Mouse (Mus musculus) midbrain, embryonic 11.5 days (tissue): ENCODE results near the gene Lpar1. TPM values are rescaled to one million over a fixed set of nuclear protein-coding genes. Genes with fewer than 3 reads are reported as not detected.
A peak's percentile ranks its signal among the peaks of the same experiment; 100 is the strongest.

Experiments used
- ATAC-seq: fragments of 200-750 bp; cut with Nextera tagmentation; 2 replicates; pipeline ENCODE4 v1.8.0; 2017; ENCODE audit warnings: moderate TSS enrichment, moderate library complexity; ENCODE audit not compliant: low FRiP score
- DNase-seq: peaks from one replicate; pipeline ENCODE4 v3.0.0; 2015; ENCODE audit warnings: low spot score; ENCODE audit errors: missing footprints
- H3K27ac ChIP-seq: fragments of 300-500 bp; sonication (generic); 2 replicates; pipeline ENCODE4 v1.5.1; 2014; ENCODE audit warnings: low read depth, low read length
- H3K27me3 ChIP-seq: fragments of 300-500 bp; sonication (generic); 2 replicates; pipeline ENCODE4 v1.6.1; 2014; ENCODE audit warnings: mild to moderate bottlenecking, low read length, moderate library complexity, mixed read lengths; ENCODE audit not compliant: control insufficient read depth, insufficient read depth
- H3K36me3 ChIP-seq: fragments of 300-500 bp; sonication (generic); 2 replicates; pipeline ENCODE4 v1.6.1; 2014; ENCODE audit warnings: mild to moderate bottlenecking, low read length, moderate library complexity, mixed read lengths; ENCODE audit not compliant: control insufficient read depth, insufficient read depth
- H3K4me1 ChIP-seq: fragments of 300-500 bp; sonication (generic); 2 replicates; pipeline ENCODE4 v1.6.1; 2014; ENCODE audit warnings: low read length; ENCODE audit not compliant: control insufficient read depth, insufficient read depth
- H3K4me2 ChIP-seq: fragments of 300-500 bp; sonication (generic); 2 replicates; pipeline ENCODE4 v1.6.1; 2014; ENCODE audit warnings: mild to moderate bottlenecking, moderate library complexity
- H3K4me3 ChIP-seq: fragments of 300-500 bp; sonication (generic); 2 replicates; pipeline ENCODE4 v1.5.1; 2014; ENCODE audit warnings: low read depth, low read length
- H3K9ac ChIP-seq: fragments of 300-500 bp; sonication (generic); 2 replicates; pipeline ENCODE4 v1.6.1; 2014; ENCODE audit warnings: low read length
- H3K9me3 ChIP-seq: fragments of 300-500 bp; sonication (generic); 2 replicates; pipeline ENCODE4 v1.6.1; 2016; ENCODE audit warnings: low read length; ENCODE audit not compliant: control insufficient read depth
- WGBS: fragments of 180-500 bp; shearing (Covaris S2); extraction: QIAGEN DNeasy Blood & Tissue Kit; methylation state at CpG from one replicate; pipeline ENCODE4 v1.1.7; 2014; 5-methylcytosine and 5-hydroxymethylcytosine counted together
- polyA plus RNA-seq: library from polyadenylated mRNA; unstranded; fragments of >200 nt; fragmentation: Nextera tagmentation; extraction: Ambion mirVana; gene quantifications from 2 replicates; pipeline ENCODE4 v1.2.1, GENCODE M21; 2014

The Lpar1 gene
- polyA plus RNA-seq, result 45.2 and 50.7 TPM in 2 replicates

GRCm38 (mm10) chr4:58553631-58554358 lies at the start of gene Lpar1:
Gene Lpar1, minus strand, starts transcription at chr4:58553898.
- 3% methylated on average over 19 of the region's 19 CpGs for WGBS
- Histone ChIP-seq H3K9ac (peak within 1 kb of the TSS; percentile 73), H3K4me2 (peak within 1 kb of the TSS; percentile 93), H3K4me3 (peak within 1 kb of the TSS; percentile 64), H3K27ac (no peak within 1 kb of the TSS), H3K36me3 (no peaks in the 10 kb centered on the region), H3K27me3 (peaks cover 2% of the 10 kb centered on the region; the same call in 1 of the 2 replicates), H3K9me3 (no peaks in the 10 kb centered on the region), H3K4me1 (peaks cover 9% of the 10 kb centered on the region; the same call in 1 of the 2 replicates)
- ATAC-seq (peak; percentile 71), DNase-seq (peak; percentile 91)

GRCm38 (mm10) chr4:58585942-58586341 lies 32.2 kb upstream of the Lpar1 start:
- H3K4me3 ChIP-seq, result no peak overlapping the region
- DNase-seq, result no peak
- no peaks in the 10 kb centered on the region for H3K27me3 ChIP-seq
- H3K9ac ChIP-seq, result no peak overlapping the region
- ATAC-seq, result no peak
- H3K4me1 ChIP-seq, result no peaks in the 10 kb centered on the region
- WGBS, result 42% methylated on average over 2 of the region's 2 CpGs
- H3K9me3 ChIP-seq, result no peaks in the 10 kb centered on the region
- no peaks in the 10 kb centered on the region for H3K36me3 ChIP-seq
- no peak overlapping the region for H3K4me2 ChIP-seq
- H3K27ac ChIP-seq, result no peak overlapping the region

GRCm38 (mm10) chr4:58581191-58581590 lies 27.5 kb upstream of the Lpar1 start:
- no peak overlapping the region for H3K9ac ChIP-seq
- no peaks in the 10 kb centered on the region for H3K4me1 ChIP-seq
- no peaks in the 10 kb centered on the region for H3K36me3 ChIP-seq
- no peak overlapping the region for H3K4me3 ChIP-seq
- no peak overlapping the region for H3K27ac ChIP-seq
- WGBS, result 82% methylated on average over 7 of the region's 7 CpGs
- no peak for ATAC-seq
- H3K27me3 ChIP-seq, result no peaks in the 10 kb centered on the region
- no peak for DNase-seq
- H3K9me3 ChIP-seq, result no peaks in the 10 kb centered on the region
- no peak overlapping the region for H3K4me2 ChIP-seq

GRCm38 (mm10) chr4:58580516-58580915 lies 26.8 kb upstream of the Lpar1 start:
- ATAC-seq, result no peak
- no peak for DNase-seq
- no peaks in the 10 kb centered on the region for H3K36me3 ChIP-seq
- H3K4me2 ChIP-seq, result no peak overlapping the region
- no peaks in the 10 kb centered on the region for H3K27me3 ChIP-seq
- no peaks in the 10 kb centered on the region for H3K4me1 ChIP-seq
- no peak overlapping the region for H3K27ac ChIP-seq
- H3K9me3 ChIP-seq, result no peaks in the 10 kb centered on the region
- H3K9ac ChIP-seq, result no peak overlapping the region
- WGBS, result 82% methylated on average over 5 of the region's 5 CpGs
- no peak overlapping the region for H3K4me3 ChIP-seq

GRCm38 (mm10) chr4:58580098-58580497 lies 26.4 kb upstream of the Lpar1 start:
- H3K36me3 ChIP-seq, result no peaks in the 10 kb centered on the region
- no peak overlapping the region for H3K27ac ChIP-seq
- WGBS, result 84% methylated on average over 10 of the region's 10 CpGs
- ATAC-seq, result no peak
- no peaks in the 10 kb centered on the region for H3K9me3 ChIP-seq
- no peak overlapping the region for H3K4me3 ChIP-seq
- H3K4me1 ChIP-seq, result no peaks in the 10 kb centered on the region
- no peak for DNase-seq
- no peaks in the 10 kb centered on the region for H3K27me3 ChIP-seq
- H3K9ac ChIP-seq, result no peak overlapping the region
- H3K4me2 ChIP-seq, result no peak overlapping the region

GRCm38 (mm10) chr4:58578488-58578887 lies 24.8 kb upstream of the Lpar1 start:
- H3K9ac ChIP-seq, result no peak overlapping the region
- ATAC-seq (no peak), DNase-seq (no peak)
- no peaks in the 10 kb centered on the region for H3K36me3 ChIP-seq
- no peak overlapping the region for H3K27ac ChIP-seq
- H3K4me1 ChIP-seq, result no peaks in the 10 kb centered on the region
- H3K9me3 ChIP-seq, result no peaks in the 10 kb centered on the region
- no peak overlapping the region for H3K4me3 ChIP-seq
- WGBS, result 44% methylated on average over 2 of the region's 2 CpGs
- H3K4me2 ChIP-seq, result no peak overlapping the region
- H3K27me3 ChIP-seq, result no peaks in the 10 kb centered on the region

GRCm38 (mm10) chr4:58577382-58578048 lies 23.8 kb upstream of the Lpar1 start:
- Histone ChIP-seq H3K4me3 (no peak overlapping the region), H3K36me3 (no peaks in the 10 kb centered on the region), H3K9ac (no peak overlapping the region), H3K27ac (no peak overlapping the region), H3K9me3 (no peaks in the 10 kb centered on the region), H3K4me2 (no peak overlapping the region), H3K4me1 (no peaks in the 10 kb centered on the region), H3K27me3 (no peaks in the 10 kb centered on the region)
- WGBS, result 56% methylated on average over 5 of the region's 5 CpGs
- ATAC-seq (no peak), DNase-seq (no peak)

GRCm38 (mm10) chr4:58575831-58576230 lies 22.1 kb upstream of the Lpar1 start:
- Histone ChIP-seq H3K4me1 (peaks cover 6% of the 10 kb centered on the region; the same call in 1 of the 2 replicates), H3K27me3 (no peaks in the 10 kb centered on the region), H3K4me3 (no peak overlapping the region), H3K27ac (no peak overlapping the region), H3K9ac (no peak overlapping the region), H3K9me3 (no peaks in the 10 kb centered on the region), H3K36me3 (no peaks in the 10 kb centered on the region), H3K4me2 (no peak overlapping the region)
- ATAC-seq, result no peak
- WGBS, result 89% methylated on average over 6 of the region's 6 CpGs
- no peak for DNase-seq

GRCm38 (mm10) chr4:58574024-58574423 lies 20.3 kb upstream of the Lpar1 start:
- DNase-seq (peak; percentile 75), ATAC-seq (no peak)
- Histone ChIP-seq H3K4me3 (no peak overlapping the region), H3K4me2 (no peak overlapping the region), H3K36me3 (no peaks in the 10 kb centered on the region), H3K9ac (no peak overlapping the region), H3K4me1 (peaks cover 6% of the 10 kb centered on the region; the same call in 1 of the 2 replicates), H3K27me3 (no peaks in the 10 kb centered on the region), H3K9me3 (no peaks in the 10 kb centered on the region), H3K27ac (no peak overlapping the region)
- 76% methylated on average over 6 of the region's 6 CpGs for WGBS
